Mouse (Mus musculus) stomach, postnatal 0 days (tissue): Measurements from ENCODE around the gene 1700029H14Rik. TPM values are rescaled to one million over a fixed set of nuclear protein-coding genes. Genes with fewer than 3 reads are reported as not detected.

ENCODE experiments used
- ATAC-seq: fragments of 200-750 bp; cut with Nextera tagmentation; 2 replicates; pipeline ENCODE4 v1.8.0; 2017; ENCODE audit not compliant: low FRiP score, low TSS enrichment
- DNase-seq: peaks from one replicate; pipeline ENCODE4 v3.0.0-alpha.2; 2016; ENCODE audit warnings: low spot score
- H3K27ac ChIP-seq: fragments of 300-500 bp; sonication (generic); replicated peaks from 2 replicates; pipeline ENCODE4 v1.5.1; 2014; ENCODE audit warnings: mild to moderate bottlenecking, control low read depth
- H3K27me3 ChIP-seq: fragments of 300-500 bp; sonication (generic); 2 replicates; pipeline ENCODE4 v1.6.1; 2014; ENCODE audit warnings: low read length; ENCODE audit not compliant: control insufficient read depth, insufficient read depth
- H3K36me3 ChIP-seq: fragments of 300-500 bp; sonication (generic); 2 replicates; pipeline ENCODE4 v1.6.1; 2014; ENCODE audit warnings: low read length, mixed read lengths; ENCODE audit not compliant: control insufficient read depth, insufficient read depth
- H3K4me1 ChIP-seq: fragments of 300-500 bp; sonication (generic); replicated peaks from 2 replicates; pipeline ENCODE4 v1.6.1; 2014; ENCODE audit warnings: antibody characterized with exemption; ENCODE audit not compliant: control insufficient read depth, insufficient read depth
- H3K4me2 ChIP-seq: fragments of 300-500 bp; sonication (generic); replicated peaks from 2 replicates; pipeline ENCODE4 v1.6.1; 2014; ENCODE audit warnings: low read depth, mild to moderate bottlenecking, control low read depth, moderate library complexity
- H3K4me3 ChIP-seq: fragments of 300-500 bp; sonication (generic); 2 replicates; pipeline ENCODE4 v1.5.1; 2014; ENCODE audit warnings: low read depth, low read length, control low read depth
- H3K9ac ChIP-seq: fragments of 300-500 bp; sonication (generic); 2 replicates; pipeline ENCODE4 v1.6.1; 2014; ENCODE audit warnings: mild to moderate bottlenecking, low read length, control low read depth, mixed read lengths
- H3K9me3 ChIP-seq: fragments of 300-500 bp; sonication (generic); 2 replicates; pipeline ENCODE4 v1.6.1; 2016; ENCODE audit warnings: low read length; ENCODE audit not compliant: control insufficient read depth
- CTCF ChIP-seq: IDR thresholded peaks from 2 replicates; pipeline ENCODE4 v1.5.1; 2016; ENCODE audit warnings: antibody characterized with exemption, low read depth, mild to moderate bottlenecking, moderate library complexity
- EP300 ChIP-seq: optimal IDR thresholded peaks from 2 replicates; pipeline ENCODE3; 2016; ENCODE audit warnings: antibody characterized with exemption
- WGBS: fragments of 180-500 bp; shearing (Covaris S2); extraction: QIAGEN DNeasy Blood & Tissue Kit; methylation state at CpG from one replicate; pipeline ENCODE4 v1.1.7; 2014; 5-methylcytosine and 5-hydroxymethylcytosine counted together
- polyA plus RNA-seq: library from polyadenylated mRNA; unstranded; fragments of >200 nt; fragmentation: Nextera tagmentation; extraction: Ambion mirVana; gene quantifications from 2 replicates; pipeline ENCODE4 v1.2.1, GENCODE M21; 2015

The 1700029H14Rik gene
- polyA plus RNA-seq, 1 experiment from 2014 or later = not detected

DNA sequence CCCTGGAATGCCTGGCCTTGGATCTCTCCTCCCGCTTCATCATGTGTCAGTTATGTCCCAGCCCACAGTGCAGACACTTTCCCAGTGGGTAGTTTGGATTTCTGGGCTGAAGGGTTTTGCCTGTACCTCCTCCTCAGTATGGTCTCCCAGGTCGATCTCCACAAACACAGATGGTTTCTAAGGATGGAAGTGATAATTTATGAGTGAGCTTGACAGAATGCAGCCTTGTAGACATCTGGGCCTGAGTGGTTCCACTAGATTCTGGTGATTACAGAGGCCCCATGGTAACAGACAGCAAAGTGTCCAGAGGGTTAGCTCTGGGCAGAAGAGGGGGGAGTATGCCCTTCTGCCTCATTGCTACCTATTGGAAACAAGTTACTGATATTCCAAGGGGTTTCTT, 4.7 kb downstream of the 1700029H14Rik start:
- no peak overlapping the region for H3K4me2 ChIP-seq
- no peaks in the 10 kb centered on the region for H3K36me3 ChIP-seq
- no peaks in the 10 kb centered on the region for H3K27me3 ChIP-seq
- no peaks in the 10 kb centered on the region for H3K4me1 ChIP-seq
- no peak for TF ChIP-seq CTCF
- no peak for TF ChIP-seq EP300
- DNase-seq (no peak), ATAC-seq (no peak)
- H3K9me3 ChIP-seq = no peaks in the 10 kb centered on the region
- WGBS = 70% methylated on average over 2 of the region's 2 CpGs
- no peak overlapping the region for H3K27ac ChIP-seq
- no peak overlapping the region for H3K9ac ChIP-seq
- no peak overlapping the region for H3K4me3 ChIP-seq

DNA sequence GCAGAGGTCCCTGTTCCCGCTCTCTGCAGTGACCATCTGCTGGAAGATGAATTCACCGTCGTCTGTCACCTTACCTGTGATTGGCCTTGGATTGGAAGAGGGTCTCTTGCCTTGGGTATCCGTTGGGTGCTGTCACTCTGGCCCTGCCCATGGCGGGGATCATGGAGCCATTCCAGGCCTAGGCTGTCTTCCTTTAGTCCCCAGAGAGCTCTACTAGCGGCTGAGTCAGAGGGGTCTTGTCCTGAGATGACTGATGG, 10.8 kb downstream of the 1700029H14Rik start:
- Histone ChIP-seq H3K4me1 (peaks cover 5% of the 10 kb centered on the region; the same call in 1 of the 2 replicates), H3K9ac (no peak overlapping the region), H3K4me2 (no peak overlapping the region), H3K4me3 (no peak overlapping the region), H3K9me3 (no peaks in the 10 kb centered on the region), H3K36me3 (no peaks in the 10 kb centered on the region), H3K27ac (no peak overlapping the region), H3K27me3 (no peaks in the 10 kb centered on the region)
- DNase-seq (no peak), ATAC-seq (no peak)
- WGBS = 92% methylated on average over 6 of the region's 6 CpGs
- TF ChIP-seq EP300 (no peak), CTCF (no peak)

DNA sequence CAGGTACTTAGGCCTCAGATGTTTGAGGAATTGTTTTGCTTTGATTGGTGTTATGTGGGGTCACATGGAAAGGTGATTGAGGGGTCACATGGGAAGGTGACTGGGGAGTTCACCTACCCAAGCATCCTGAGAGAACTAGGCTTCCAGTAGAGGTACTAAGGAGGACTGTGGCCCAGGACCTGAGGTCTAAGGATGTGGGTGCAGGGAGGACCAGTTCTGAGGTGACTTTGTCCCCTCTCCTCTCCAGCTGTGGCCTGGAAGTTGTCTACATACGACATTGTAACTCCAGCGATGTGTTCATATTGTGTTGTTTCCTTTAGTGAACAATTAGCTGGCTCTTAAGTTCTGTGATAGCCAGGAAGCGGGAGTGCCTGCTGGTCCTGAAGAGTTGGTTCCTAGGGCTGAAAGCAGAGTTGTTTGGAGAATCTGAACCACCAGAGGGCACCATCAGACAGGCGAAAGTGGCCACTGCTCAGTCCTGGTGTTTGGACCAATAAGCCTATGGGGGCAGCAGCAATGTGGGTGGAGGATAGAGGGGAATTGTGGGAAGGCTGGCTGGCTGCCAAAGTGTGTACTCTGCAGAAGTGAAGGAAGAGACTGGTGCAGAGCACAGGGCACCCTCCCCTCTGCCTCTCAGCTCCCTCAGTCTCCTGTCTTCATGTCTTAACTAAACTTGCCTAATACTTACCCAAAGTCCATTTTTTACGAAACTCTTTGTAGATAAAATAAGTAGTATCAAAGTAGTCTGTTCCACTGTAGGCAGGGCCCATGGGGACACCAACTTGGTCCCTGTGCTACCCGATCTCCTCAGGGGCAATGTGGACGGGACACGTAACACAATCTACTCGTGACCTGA, 11.3 kb downstream of the 1700029H14Rik start:
- peak; percentile 85 for ATAC-seq
- TF ChIP-seq CTCF (peak; percentile 95), EP300 (no peak)

DNA sequence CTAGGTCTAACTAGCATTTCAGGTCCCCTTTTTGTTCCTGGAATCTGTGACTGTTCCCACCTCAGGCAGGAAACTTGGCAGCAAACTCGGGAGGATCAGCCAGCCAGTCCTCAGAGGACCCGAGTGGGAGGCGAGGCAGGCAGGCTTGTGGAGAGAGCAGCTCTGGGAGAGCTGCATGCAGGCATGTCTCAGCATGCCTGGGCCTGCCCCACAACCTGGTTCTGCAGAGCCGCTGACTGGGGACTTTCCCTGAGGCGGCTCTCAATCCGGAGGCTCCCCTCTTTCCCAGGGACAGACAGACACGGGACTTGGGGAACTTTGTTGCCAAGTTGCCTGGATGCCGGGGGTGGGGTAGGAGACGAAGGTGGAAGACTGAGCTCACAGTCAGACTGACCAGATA, 13.4 kb downstream of the 1700029H14Rik start:
- TF ChIP-seq EP300 (no peak), CTCF (no peak)
- Histone ChIP-seq H3K27ac (peak overlapping the region; percentile 40; the same call in 1 of the 2 replicates), H3K9ac (no peak overlapping the region; the same call in 1 of the 2 replicates), H3K27me3 (no peaks in the 10 kb centered on the region), H3K4me2 (peak overlapping the region; percentile 14; the same call in 1 of the 2 replicates), H3K9me3 (no peaks in the 10 kb centered on the region), H3K4me3 (no peak overlapping the region), H3K36me3 (no peaks in the 10 kb centered on the region), H3K4me1 (peaks cover 5% of the 10 kb centered on the region; the same call in 1 of the 2 replicates)
- 20% methylated on average over 9 of the region's 9 CpGs for WGBS
- peak; percentile 46 for DNase-seq
- ATAC-seq = peak; percentile 37; the same call in 1 of the 2 replicates

More for the DNA sequence above, 11.3 kb downstream of the 1700029H14Rik start:
- H3K4me2 ChIP-seq = no peak overlapping the region
- H3K4me1 ChIP-seq = peaks cover 5% of the 10 kb centered on the region; the same call in 1 of the 2 replicates
- H3K27ac ChIP-seq = no peak overlapping the region
- no peak overlapping the region for H3K4me3 ChIP-seq
- H3K36me3 ChIP-seq = no peaks in the 10 kb centered on the region
- H3K9ac ChIP-seq = no peak overlapping the region
- H3K9me3 ChIP-seq = no peaks in the 10 kb centered on the region
- peak; percentile 90 for DNase-seq
- 52% methylated on average over 9 of the region's 9 CpGs for WGBS
- no peaks in the 10 kb centered on the region for H3K27me3 ChIP-seq

DNA sequence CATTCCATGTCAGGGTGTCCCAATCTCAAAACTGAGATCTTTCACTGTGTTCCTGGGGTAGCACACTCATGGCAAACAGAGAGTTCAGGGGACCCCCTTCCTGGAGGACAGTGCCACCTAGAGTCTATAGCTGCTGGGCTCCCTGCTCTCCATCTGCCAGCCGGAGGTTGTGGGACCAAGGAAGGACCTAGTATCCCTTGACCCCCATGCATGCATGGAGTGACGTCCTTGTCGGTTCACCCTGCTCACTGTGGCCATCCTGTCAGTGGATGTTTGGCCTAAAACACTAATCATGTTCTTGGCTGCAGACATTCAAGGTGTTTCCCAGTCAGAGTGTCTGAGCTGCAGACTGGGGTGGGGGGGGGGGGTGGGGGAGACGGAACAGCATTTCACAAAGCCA, 14.0 kb downstream of the 1700029H14Rik start:
- H3K4me1 ChIP-seq = peaks cover 5% of the 10 kb centered on the region; the same call in 1 of the 2 replicates
- WGBS = 22% methylated on average over 4 of the region's 4 CpGs
- no peak for TF ChIP-seq EP300
- TF ChIP-seq CTCF = peak; percentile 86

DNA sequence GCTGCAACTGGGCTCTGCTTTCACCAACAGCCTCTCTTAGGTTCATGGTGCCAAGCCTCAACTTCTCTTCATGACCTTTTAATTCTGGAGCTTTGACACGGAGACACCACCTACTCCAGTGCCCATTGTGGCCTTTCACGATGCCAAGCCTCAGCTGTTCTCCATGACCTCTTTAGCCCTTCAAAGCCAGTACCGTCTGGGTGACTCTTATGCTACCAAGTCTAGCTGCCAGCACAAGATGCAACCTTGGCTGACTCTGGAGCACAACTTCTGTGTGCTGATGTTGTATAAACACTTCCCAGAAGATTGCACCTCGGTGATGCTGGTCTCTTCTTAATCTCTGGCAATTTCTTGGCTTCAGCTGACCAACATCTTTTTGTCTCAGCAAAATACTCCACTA, 15.8 kb downstream of the 1700029H14Rik start:
- H3K27ac ChIP-seq = no peak overlapping the region
- no peaks in the 10 kb centered on the region for H3K27me3 ChIP-seq
- no peak overlapping the region for H3K4me2 ChIP-seq
- no peaks in the 10 kb centered on the region for H3K36me3 ChIP-seq
- H3K9ac ChIP-seq = no peak overlapping the region
- DNase-seq = no peak
- H3K4me1 ChIP-seq = peaks cover 5% of the 10 kb centered on the region; the same call in 1 of the 2 replicates
- no peak overlapping the region for H3K4me3 ChIP-seq
- 79% methylated on average over 4 of the region's 4 CpGs for WGBS
- TF ChIP-seq CTCF = no peak
- no peak for TF ChIP-seq EP300
- no peaks in the 10 kb centered on the region for H3K9me3 ChIP-seq
- no peak for ATAC-seq

More for the DNA sequence above, 14.0 kb downstream of the 1700029H14Rik start:
- Histone ChIP-seq H3K9me3 (no peaks in the 10 kb centered on the region), H3K4me3 (no peak overlapping the region), H3K27ac (0 out of 2 replicates have a peak overlapping the region, but pooled peaks have one; percentile 18), H3K36me3 (no peaks in the 10 kb centered on the region), H3K4me2 (peak overlapping the region; percentile 14; the same call in 1 of the 2 replicates), H3K9ac (no peak overlapping the region), H3K27me3 (no peaks in the 10 kb centered on the region)
- DNase-seq (peak; percentile 49), ATAC-seq (peak; percentile 44; the same call in 1 of the 2 replicates)
